Mouse (Mus musculus) left cerebral cortex, adult 2 months (tissue): ENCODE results near the gene Gtpbp6. TPM values are rescaled to one million over a fixed set of nuclear protein-coding genes. Genes with fewer than 3 reads are reported as not detected.

Experiments
- DNase-seq, 2 experiments: peaks; one replicate each; pipeline ENCODE4 v3.0.0; 2021 to 2022; ENCODE audit warnings: low spot score in 2 of 2, mixed read lengths in 1 of 2; ENCODE audit errors: extremely low spot score in 1 of 2
- H3K27ac ChIP-seq: fragments of 200-600 bp; 2 replicates; pipeline ENCODE4 v1.8.1; 2022
- H3K4me3 ChIP-seq: fragments of 200-600 bp; 2 replicates; pipeline ENCODE4 v1.8.1; 2022
- CTCF ChIP-seq: fragments of 200-600 bp; IDR thresholded peaks from 2 replicates; pipeline ENCODE4 v1.8.1; 2022; ENCODE audit warnings: antibody characterized with exemption, mild to moderate bottlenecking, moderate library complexity
- intact Hi-C: fragments of 180-260 bp; cut with DNase I; formaldehyde crosslinking; loops from one replicate; pipeline ENCODE4 v1.15.1; 2025
- total RNA-seq, 2 experiments: library from RNA; stranded (reverse); gene quantifications; 2 replicates each; pipeline ENCODE4 v1.2.3; 2021

The Gtpbp6 gene
- total RNA-seq, 2 experiments from 2014 or later: 107 to 108 TPM

- H3K4me3 ChIP-seq: peak overlapping the region; percentile 92
- H3K27ac ChIP-seq: peak overlapping the region; percentile 94
- DNase-seq: peak; percentile 28 to 55
- TF ChIP-seq CTCF: no peak
- intact Hi-C loops: loop anchor here (10.0 kb wide), 2 partner anchors 112 to 1452 kb away; partner anchors contain the start of gene Zfp932
These were observed 964 bp downstream of the Gtpbp6 start for GRCm38 (mm10) chr5:110106901-110107564.

DNA sequence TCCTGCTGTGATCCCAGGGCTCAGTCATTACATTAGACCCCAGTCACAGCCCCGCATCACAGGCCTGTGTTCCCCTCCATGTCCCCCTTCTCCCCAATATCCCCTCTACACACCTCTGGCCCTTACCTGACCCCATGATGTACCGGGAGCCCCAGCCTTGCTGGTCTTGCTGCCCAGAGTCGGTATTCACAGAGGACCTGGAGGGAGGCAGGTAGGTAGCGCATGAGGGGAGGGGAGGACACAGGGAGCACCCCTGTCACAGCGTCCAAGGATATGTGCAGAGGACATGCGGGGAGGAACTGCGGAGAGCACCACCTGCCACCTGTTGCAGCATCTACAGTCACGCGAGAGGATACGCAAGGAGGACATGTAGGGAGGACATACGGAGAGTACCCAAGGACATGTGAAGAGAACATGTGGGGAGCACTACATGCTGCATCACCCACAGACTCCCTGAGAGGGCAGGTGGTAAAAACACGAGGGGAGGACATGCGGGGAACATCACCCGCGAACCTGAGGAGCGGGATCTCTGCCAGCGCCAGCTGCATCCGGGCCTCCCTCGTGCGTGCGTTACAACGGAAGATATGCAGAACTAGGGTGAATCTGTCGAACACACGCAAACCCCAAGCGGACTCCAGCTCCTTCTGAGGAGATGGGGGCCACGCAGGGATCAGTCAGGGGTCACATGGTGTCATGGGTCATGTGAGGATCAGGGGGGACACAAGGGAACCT, 1.7 kb downstream of the Gtpbp6 start:
- intact Hi-C loops: loop anchor here (10.0 kb wide), 2 partner anchors 112 to 1452 kb away; partner anchors contain the start of gene Zfp932
- H3K27ac ChIP-seq: peak overlapping the region; percentile 94
- peak overlapping the region; percentile 92 for H3K4me3 ChIP-seq
- DNase-seq: peak in 1 of 2 experiments; percentile 20
- TF ChIP-seq CTCF: no peak

DNA sequence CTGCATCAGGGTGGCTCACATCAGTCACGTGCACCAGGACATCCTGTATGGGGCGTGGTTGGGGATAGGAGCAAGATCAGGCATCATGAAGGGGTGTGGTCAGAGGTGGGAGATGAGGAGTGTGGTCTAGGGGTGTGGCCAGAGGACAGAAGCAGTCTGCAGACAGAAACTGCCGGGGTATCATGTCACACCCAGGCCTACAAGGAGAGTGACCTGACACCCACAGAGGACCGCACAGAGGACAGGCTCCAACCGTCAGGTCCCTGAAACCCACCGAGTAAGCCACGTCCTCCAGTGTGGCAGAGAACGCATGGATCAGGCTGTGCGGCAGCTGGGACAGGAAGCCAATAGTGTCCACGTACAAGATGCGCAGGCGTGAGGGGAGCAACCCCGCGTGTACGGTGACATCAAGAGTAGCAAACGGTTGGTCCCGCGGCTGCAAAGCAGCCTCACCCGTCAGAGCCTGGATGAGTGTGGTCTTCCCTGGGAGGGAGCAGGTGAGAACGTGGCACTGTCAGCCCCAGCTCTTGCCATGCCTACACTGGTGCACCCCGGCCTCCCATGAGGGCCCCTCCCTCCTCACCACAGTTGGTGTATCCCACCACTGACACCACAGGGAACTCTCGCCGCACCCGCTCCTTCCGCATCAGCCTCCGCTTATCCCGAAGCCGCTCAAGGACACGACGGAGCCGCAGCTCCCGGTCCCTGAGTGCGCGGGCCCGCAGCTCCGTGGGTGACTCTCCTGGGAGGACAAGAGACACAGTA, 3.2 kb downstream of the Gtpbp6 start:
- Histone ChIP-seq H3K27ac (no peak overlapping the region), H3K4me3 (no peak overlapping the region)
- TF ChIP-seq CTCF: no peak
- DNase-seq: peak in 1 of 2 experiments; percentile 34
- intact Hi-C loops: loop anchor here (10.0 kb wide), 2 partner anchors 110 to 1450 kb away; partner anchors contain the start of gene Zfp932

DNA sequence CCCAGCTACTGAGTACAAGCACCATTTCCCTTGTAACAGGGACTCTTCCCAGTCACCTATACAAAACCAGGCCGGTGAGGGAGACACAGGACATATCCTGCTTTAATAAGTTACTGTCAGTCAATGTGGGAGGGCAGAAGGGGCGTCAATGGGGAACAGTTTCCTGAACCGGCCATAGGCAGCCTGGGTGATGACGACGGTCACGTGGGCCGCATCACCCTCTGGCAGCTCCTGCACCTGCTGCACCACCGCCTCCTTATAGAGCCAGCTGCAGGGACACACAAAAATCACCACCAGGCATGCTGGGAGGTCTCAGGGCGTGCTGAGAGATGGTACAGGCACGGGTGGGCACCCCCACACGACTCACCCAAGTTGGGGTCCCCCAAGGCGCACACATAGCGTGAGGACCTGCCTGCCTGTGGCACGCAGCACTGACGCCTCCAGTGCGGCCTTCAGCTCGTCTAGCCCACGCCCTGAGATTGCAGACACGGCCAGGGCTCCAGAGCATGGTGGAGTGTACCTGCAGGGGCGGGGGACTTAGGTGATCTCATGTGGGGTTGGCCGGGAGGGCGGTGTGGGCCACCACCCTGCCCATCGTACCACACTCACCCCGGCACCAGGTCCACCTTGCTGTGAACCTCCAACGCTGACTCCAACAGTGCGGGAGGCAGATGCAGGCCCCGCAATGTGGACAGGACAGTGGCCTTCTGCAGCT, 3.9 kb downstream of the Gtpbp6 start:
- intact Hi-C loops: loop anchor here (10.0 kb wide), 2 partner anchors 109 to 1449 kb away; partner anchors contain the start of gene Zfp932
- TF ChIP-seq CTCF: no peak
- DNase-seq: no peak
- Histone ChIP-seq H3K27ac (no peak overlapping the region), H3K4me3 (no peak overlapping the region)

- DNase-seq: no peak
- intact Hi-C loops: loop anchor here (10.0 kb wide), 2 partner anchors 108 to 1448 kb away; partner anchors contain the start of gene Zfp932
- Histone ChIP-seq H3K27ac (no peak overlapping the region), H3K4me3 (no peak overlapping the region)
- no peak for TF ChIP-seq CTCF
These were observed 5.0 kb downstream of the Gtpbp6 start for GRCm38 (mm10) chr5:110102853-110103625.

- Histone ChIP-seq H3K4me3 (no peak overlapping the region), H3K27ac (no peak overlapping the region)
- TF ChIP-seq CTCF: no peak
- peak in 1 of 2 experiments; percentile 13 for DNase-seq
- intact Hi-C loops: loop anchor here (10.0 kb wide), 2 partner anchors 108 to 1448 kb away; partner anchors contain the start of gene Zfp932
These were observed 5.6 kb downstream of the Gtpbp6 start for GRCm38 (mm10) chr5:110102429-110102828.

GRCm38 (mm10) chr5:110101716-110102347, 6.2 kb downstream of the Gtpbp6 start:
- intact Hi-C loops: loop anchor here (10.0 kb wide), 2 partner anchors 107 to 1447 kb away; partner anchors contain the start of gene Zfp932
- H3K4me3 ChIP-seq: peak overlapping the region; percentile 53
- peak overlapping the region; percentile 91 for H3K27ac ChIP-seq
- TF ChIP-seq CTCF: no peak
- peak; percentile 70 to 83 for DNase-seq

DNA sequence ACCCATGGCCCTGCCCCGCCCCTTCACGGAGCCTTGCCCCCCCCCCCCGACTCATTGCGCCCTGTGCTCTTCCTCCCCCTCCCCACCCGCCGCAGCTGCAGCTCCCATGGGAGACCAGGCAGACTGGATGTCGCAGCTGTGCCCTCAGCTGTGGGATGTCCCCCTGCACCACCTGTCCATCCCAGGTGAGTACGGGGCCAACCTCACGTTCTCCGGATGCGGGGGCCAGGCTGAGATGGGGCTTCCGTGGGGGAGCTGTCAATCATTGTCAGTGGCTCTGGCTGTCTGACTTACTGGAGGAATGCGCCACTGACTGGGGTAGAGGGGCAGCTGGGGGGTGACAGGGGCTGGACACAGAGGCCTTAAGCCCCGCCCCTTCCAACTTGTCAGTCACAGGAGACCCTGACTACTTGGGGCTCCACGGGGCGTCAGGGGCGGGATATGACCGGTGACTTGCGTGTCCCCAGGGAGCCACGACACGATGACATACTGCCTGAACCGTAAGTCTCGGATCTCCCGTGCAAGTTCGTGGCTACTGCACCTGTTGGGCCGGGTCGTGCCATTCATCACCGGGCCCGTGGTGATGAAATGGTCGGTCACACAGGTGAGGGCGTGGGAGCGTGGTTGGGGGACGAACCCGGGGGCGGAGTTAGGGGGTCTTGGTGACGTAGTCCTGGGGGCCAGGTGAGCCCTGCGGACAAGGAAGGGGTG, 6.9 kb downstream of the Gtpbp6 start:
- TF ChIP-seq CTCF: no peak
- H3K27ac ChIP-seq: peak overlapping the region; percentile 91
- intact Hi-C loops: loop anchor here (10.0 kb wide), 2 partner anchors 106 to 1446 kb away; partner anchors contain the start of gene Zfp932
- H3K4me3 ChIP-seq: peak overlapping the region; percentile 53
- peak; percentile 35 to 45 for DNase-seq
